Mouse (Mus musculus): ENCODE measurements around the gene Dnajb2. TPM values are rescaled to one million over a fixed set of nuclear protein-coding genes. Genes with fewer than 3 reads are reported as not detected.

Dnajb2 gene
- total RNA-seq, 2 experiments from 2014 or later = 58.4 to 60.9 TPM

DNA sequence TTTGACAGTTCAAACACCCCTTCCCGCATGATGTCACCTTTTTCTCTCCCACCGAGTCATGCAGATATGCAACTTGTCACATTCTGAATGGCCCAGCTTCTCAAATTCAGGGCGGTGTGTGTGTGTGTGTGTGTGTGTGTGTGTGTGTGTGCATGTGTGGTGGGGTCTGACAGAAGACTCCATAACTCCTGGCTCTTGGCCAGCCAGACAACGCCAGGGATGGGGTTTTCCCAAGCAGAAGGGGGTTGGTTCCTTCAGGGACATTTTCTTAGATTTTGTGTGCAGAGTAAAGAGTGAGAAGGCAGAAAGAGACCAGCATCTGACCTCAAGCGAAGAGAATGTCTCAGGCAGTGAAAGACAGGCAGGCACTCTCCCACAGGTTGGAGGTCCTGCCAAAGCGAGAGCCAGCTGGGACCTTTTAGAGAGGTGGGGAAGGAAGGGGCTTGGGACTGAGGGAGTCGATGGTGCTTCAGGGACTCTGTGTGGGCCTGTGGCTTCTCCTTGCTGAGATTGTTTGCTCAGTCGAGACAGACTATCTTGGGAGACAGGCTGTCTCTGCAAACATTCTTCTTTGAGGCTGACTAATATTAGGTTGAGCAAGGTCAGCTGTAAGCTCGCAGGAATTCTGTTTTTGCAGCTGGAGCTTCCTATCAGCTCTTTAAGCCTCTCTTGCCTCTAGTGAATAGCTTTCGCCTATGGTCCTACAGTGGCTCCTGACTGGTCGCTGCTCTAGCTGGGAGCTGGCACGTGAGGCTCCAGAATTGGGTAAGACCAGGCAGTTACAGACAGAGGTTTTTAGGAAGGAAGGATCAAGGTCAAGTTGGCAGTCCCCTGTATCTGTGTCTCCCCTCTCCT is 56.5 kb downstream of the Dnajb2 start:
- no peak for DNase-seq

DNA sequence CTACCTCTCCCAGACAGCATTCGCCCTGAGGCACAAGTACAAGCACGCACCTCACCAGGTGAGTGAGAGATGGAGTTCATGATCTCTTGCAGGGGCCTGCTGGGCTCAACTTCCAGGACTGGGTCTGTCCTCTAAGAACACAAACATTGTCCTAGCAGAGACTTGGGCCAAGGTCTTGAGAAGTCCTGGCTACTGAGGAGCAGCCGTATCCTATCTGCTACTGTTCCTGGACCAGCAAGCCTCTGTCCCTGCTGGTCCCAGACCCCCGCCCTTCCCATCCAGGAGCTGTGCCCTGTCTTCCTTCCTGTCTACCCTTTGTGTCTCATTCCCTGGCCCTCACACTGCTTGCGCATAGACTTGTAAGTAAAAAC is 57.1 kb downstream of the Dnajb2 start:
- no peak for DNase-seq

DNA sequence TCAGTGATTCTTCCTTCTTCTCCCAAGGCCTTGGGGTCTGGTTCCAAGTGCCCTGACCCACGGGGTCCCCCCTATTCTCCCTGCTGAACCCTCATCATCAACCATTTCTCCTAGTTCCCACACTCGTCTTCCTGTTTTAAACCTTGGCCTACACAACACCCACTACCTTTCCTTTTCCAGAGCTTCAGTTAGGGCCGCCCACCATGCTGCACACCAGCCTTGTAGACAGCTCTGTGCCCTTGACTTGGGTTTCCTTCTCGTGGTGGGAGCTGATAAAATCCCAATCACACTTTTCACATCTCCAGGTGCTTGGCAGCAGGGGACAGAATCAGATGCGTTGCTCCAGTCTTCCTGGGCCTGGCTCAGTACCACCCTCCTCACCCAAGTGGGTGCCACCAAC is 58.1 kb downstream of the Dnajb2 start:
- DNase-seq = no peak

Small RNA genes within 50 kb of the gene (microRNA-seq; reads per million reads assigned to microRNA genes)
- gene Gm27943 (ENCODE audit: borderline replicate concordance in 2 of 2) = 0 reads per million in 2 experiments

Other genes starting within 250 kb of the Dnajb2 start
- gene Nhej1, start 111.2 kb upstream of the Dnajb2 start, total RNA-seq (2021) = 1 to 10 TPM; 5.3 to 6.1 TPM
- gene Slc23a3, start 102.5 kb upstream of the Dnajb2 start, total RNA-seq (2021) = under 1 TPM in 1 of 2 experiments, not detected in 1; 0.13 TPM
- 10 to 100 TPM; 12.9 to 13.3 TPM for gene Cnppd1, start 93.7 kb upstream of the Dnajb2 start, total RNA-seq (2021)
- gene Retreg2, start 93.6 kb upstream of the Dnajb2 start, total RNA-seq (2021) = 1 to 10 TPM; 7.8 to 9.7 TPM
- gene Zfand2b, start 67.8 kb upstream of the Dnajb2 start, total RNA-seq (2021) = 10 to 100 TPM; 12.8 to 16.8 TPM
- 10 to 100 TPM; 23.5 to 31.0 TPM for gene Abcb6, start 56.0 kb upstream of the Dnajb2 start, total RNA-seq (2021)
- 1 to 10 TPM; 4.3 to 5.0 TPM for gene Ankzf1, start 44.3 kb upstream of the Dnajb2 start, total RNA-seq (2021)
- gene Atg9a, start 44.2 kb upstream of the Dnajb2 start, total RNA-seq (2021) = 10 to 100 TPM; 85.5 to 88.1 TPM
- 1 to 10 TPM; 1.9 to 2.7 TPM for gene Glb1l, start 25.6 kb upstream of the Dnajb2 start, total RNA-seq (2021)
- gene Stk16, start 25.6 kb upstream of the Dnajb2 start, total RNA-seq (2021) = 10 to 100 TPM; 23.1 to 26.0 TPM
- 100 to 1,000 TPM; 749 to 982 TPM for gene Tuba4a, start 16.5 kb upstream of the Dnajb2 start, total RNA-seq (2021)
- not detected for gene A630095N17Rik, start 4.3 kb upstream of the Dnajb2 start, total RNA-seq (2021)
- gene Ptprn, start 28.1 kb downstream of the Dnajb2 start, total RNA-seq (2021) = not detected
- not detected for gene Resp18, start 42.0 kb downstream of the Dnajb2 start, total RNA-seq (2021)
- gene Dnpep, start 81.6 kb downstream of the Dnajb2 start, total RNA-seq (2021) = 10 to 100 TPM; 46.1 to 51.4 TPM
- 1,000 to 10,000 TPM; 1,914 to 2,104 TPM for gene Des, start 123.9 kb downstream of the Dnajb2 start, total RNA-seq (2021)
- gene Speg, start 138.9 kb downstream of the Dnajb2 start, total RNA-seq (2021) = 100 to 1,000 TPM; 200 to 244 TPM
- gene Gmppa, start 199.5 kb downstream of the Dnajb2 start, total RNA-seq (2021) = 10 to 100 TPM; 32.0 to 37.2 TPM
- gene Asic4, start 214.0 kb downstream of the Dnajb2 start, total RNA-seq (2021) = not detected
- gene Chpf, start 242.9 kb downstream of the Dnajb2 start, total RNA-seq (2021) = 1 to 10 TPM; 5.5 to 7.9 TPM
- under 1 TPM; 0.36 to 0.43 TPM for gene Tmem198, start 243.1 kb downstream of the Dnajb2 start, total RNA-seq (2021)

Measured in gastrocnemius, postnatal 25 days (tissue).